In genomic region chr10:111422649-111423048, GRCm38 (mm10) we compare ENCODE assay signal across 8 mouse cellular contexts. TPM values are rescaled to one million over a fixed set of nuclear protein-coding genes. Genes with fewer than 3 reads are reported as not detected.
DNase-seq lines count a peak whose midpoint lies in the region; ATAC-seq and TF ChIP-seq lines count a peak whose summit lies in the region.

No protein-coding gene starts in this region.

- 41% methylated on average over 11 of the region's 11 CpGs for WGBS in intestine, postnatal 0 days
- WGBS in limb, embryonic 15.5 days, result 39% methylated on average over 11 of the region's 11 CpGs
- 33% methylated on average over 11 of the region's 11 CpGs for WGBS in midbrain, embryonic 15.5 days

- H3K9me3 ChIP-seq in ES-Bruce4 (replicated peaks; ENCODE audit: control insufficient read depth, insufficient read depth, low read length, poor library complexity, severe bottlenecking), result no peaks in the 10 kb centered on the region
- no peaks in the 10 kb centered on the region for H3K9me3 ChIP-seq in intestine, postnatal 0 days (ENCODE audit: control insufficient read depth)
- no peaks in the 10 kb centered on the region for H3K9me3 ChIP-seq in limb, embryonic 15.5 days
- no peaks in the 10 kb centered on the region for H3K9me3 ChIP-seq in midbrain, embryonic 15.5 days

- peak; percentile 15 for DNase-seq in brain, embryonic 14.5 days (ENCODE audit: low read depth)
- DNase-seq in heart, adult 8-10 months (ENCODE audit: low spot score), result peak; percentile 33
- DNase-seq in thymus, postnatal 14 days, result peak; percentile 51
- no peak for DNase-seq in gastrocnemius, postnatal 25 days

- H3K4me1 ChIP-seq in ES-Bruce4 (ENCODE audit: control insufficient read depth, insufficient read depth, low read length), result peaks cover 9% of the 10 kb centered on the region
- no peaks in the 10 kb centered on the region for H3K4me1 ChIP-seq in intestine, postnatal 0 days (replicated peaks; ENCODE audit: control insufficient read depth, insufficient read depth, low read length)
- H3K4me1 ChIP-seq in limb, embryonic 15.5 days, result peaks cover 13% of the 10 kb centered on the region; the same call in 1 of the 2 replicates
- peaks cover 17% of the 10 kb centered on the region for H3K4me1 ChIP-seq in midbrain, embryonic 15.5 days

- H3K27me3 ChIP-seq in ES-Bruce4 (ENCODE audit: control insufficient read depth, insufficient read depth, low read length, poor library complexity, severe bottlenecking), result no peaks in the 10 kb centered on the region
- H3K27me3 ChIP-seq in intestine, postnatal 0 days (replicated peaks; ENCODE audit: control insufficient read depth, insufficient read depth, low read length), result no peaks in the 10 kb centered on the region
- no peaks in the 10 kb centered on the region for H3K27me3 ChIP-seq in limb, embryonic 15.5 days
- H3K27me3 ChIP-seq in midbrain, embryonic 15.5 days (replicated peaks), result no peaks in the 10 kb centered on the region

- no peak for ATAC-seq in intestine, postnatal 0 days
- no peak for ATAC-seq in limb, embryonic 15.5 days (ENCODE audit: insufficient number of reproducible peaks, low FRiP score, low TSS enrichment, low read depth)
- ATAC-seq in midbrain, embryonic 15.5 days (replicated peaks), result no peak

- TF ChIP-seq CTCF in ES-Bruce4 (IDR thresholded peaks at IDR 0.05; ENCODE audit: low read depth, low read length), result no peak
- TF ChIP-seq CTCF in brain, embryonic 14.5 days (IDR thresholded peaks at IDR 0.05; ENCODE audit: borderline replicate concordance, extremely low read depth, insufficient read depth, insufficient read length), result no peak
- TF ChIP-seq CTCF in intestine, postnatal 0 days (IDR thresholded peaks at IDR 0.05; ENCODE audit: low read depth), result no peak

- H3K36me3 ChIP-seq in ES-Bruce4 (ENCODE audit: control insufficient read depth, insufficient read depth, low read length, poor library complexity, severe bottlenecking), result no peaks in the 10 kb centered on the region
- H3K36me3 ChIP-seq in intestine, postnatal 0 days (ENCODE audit: control insufficient read depth, insufficient read depth), result no peaks in the 10 kb centered on the region
- no peaks in the 10 kb centered on the region for H3K36me3 ChIP-seq in limb, embryonic 15.5 days
- no peaks in the 10 kb centered on the region for H3K36me3 ChIP-seq in midbrain, embryonic 15.5 days (replicated peaks)

- no peak for TF ChIP-seq EP300 in ES-Bruce4 (IDR thresholded peaks at IDR 0.05; ENCODE audit: insufficient read depth, low read depth, low read length)

- no peak for TF ChIP-seq POLR2A in ES-Bruce4 (IDR thresholded peaks at IDR 0.05; ENCODE audit: insufficient read depth, low read length)
- TF ChIP-seq POLR2A in brain, embryonic 14.5 days (IDR thresholded peaks at IDR 0.05; ENCODE audit: borderline replicate concordance, extremely low read depth, insufficient read depth, insufficient read length, poor library complexity, severe bottlenecking), result no peak

- peak overlapping the region; percentile 12; the same call in 1 of the 2 replicates for H3K4me3 ChIP-seq in ES-Bruce4 (ENCODE audit: low read depth, low read length)
- H3K4me3 ChIP-seq in intestine, postnatal 0 days (ENCODE audit: low read depth, low read length), result no peak overlapping the region
- H3K4me3 ChIP-seq in limb, embryonic 15.5 days, result peak overlapping the region; percentile 7; the same call in 1 of the 2 replicates
- no peak overlapping the region for H3K4me3 ChIP-seq in midbrain, embryonic 15.5 days

- H3K4me2 ChIP-seq in intestine, postnatal 0 days (replicated peaks; ENCODE audit: low read depth), result peak overlapping the region; percentile 56
- peak overlapping the region; percentile 31 for H3K4me2 ChIP-seq in limb, embryonic 15.5 days
- peak overlapping the region; percentile 36 for H3K4me2 ChIP-seq in midbrain, embryonic 15.5 days

- H3K27ac ChIP-seq in ES-Bruce4 (ENCODE audit: insufficient read depth, low read length), result no peak overlapping the region; the same call in 1 of the 2 replicates
- no peak overlapping the region for H3K27ac ChIP-seq in intestine, postnatal 0 days (ENCODE audit: low read depth, low read length)
- no peak overlapping the region for H3K27ac ChIP-seq in limb, embryonic 15.5 days
- no peak overlapping the region for H3K27ac ChIP-seq in midbrain, embryonic 15.5 days

- H3K9ac ChIP-seq in ES-Bruce4 (ENCODE audit: low read depth, poor library complexity, severe bottlenecking), result 0 out of 2 replicates have a peak overlapping the region, but pooled peaks have one; percentile 4
- H3K9ac ChIP-seq in intestine, postnatal 0 days (ENCODE audit: low read depth, low read length), result no peak overlapping the region
- no peak overlapping the region for H3K9ac ChIP-seq in limb, embryonic 15.5 days
- H3K9ac ChIP-seq in midbrain, embryonic 15.5 days, result no peak overlapping the region

RNA-seq across cellular contexts. Expression of gene Nap1l1, which starts 50.4 kb away (rescaled TPM):
- polyA plus RNA-seq in ES-Bruce4 (2011; ENCODE audit: insufficient read depth, insufficient read length, low read depth, missing spikeins), result 1,132 and 1,280 TPM in 2 replicates
- polyA plus RNA-seq in brain, embryonic 14.5 days (2012; rRNA removed), result 201 and 274 TPM in 2 replicates
- total RNA-seq in heart, adult 8-10 months (2022), result 10 to 100 TPM; 59.4 to 73.3 (median 66.5) TPM
- 62.1 and 64.2 TPM in 2 replicates for polyA plus RNA-seq in intestine, postnatal 0 days (2015; fragmentation: Nextera tagmentation; extraction: Ambion mirVana)
- 186 and 213 TPM in 2 replicates for polyA plus RNA-seq in limb, embryonic 15.5 days (2015; fragmentation: Nextera tagmentation; extraction: Ambion mirVana)
- 164 and 167 TPM in 2 replicates for polyA plus RNA-seq in midbrain, embryonic 15.5 days (2015; fragmentation: Nextera tagmentation; extraction: Ambion mirVana)
- total RNA-seq in gastrocnemius, postnatal 25 days (2021), result 10 to 100 TPM; 44.2 to 52.7 TPM

Comparison
In these comparisons a context has a peak if more than half of its experiments do, and no peak if none do; other contexts are left out.
1. H3K4me3 ChIP-seq: peak in ES-Bruce4 (single experiment) and limb, embryonic 15.5 days (single experiment); none in intestine, postnatal 0 days (single experiment) and midbrain, embryonic 15.5 days (single experiment).
2. Peak in every context shown above with its lines, with median percentiles within 50 percentile points of each other: H3K4me2 ChIP-seq.